Mouse (Mus musculus) heart, adult 2 months (tissue): ENCODE results near the gene Srms.

ENCODE experiments used
- CTCF ChIP-seq: fragments of 200-600 bp; IDR thresholded peaks from 2 replicates; pipeline ENCODE4 v1.8.1; 2022; ENCODE audit warnings: antibody characterized with exemption, mild to moderate bottlenecking, moderate library complexity
- EP300 ChIP-seq: fragments of 200-500 bp; IDR thresholded peaks from 2 replicates; pipeline ENCODE4 v1.6.1; 2011; ENCODE audit warnings: low read depth, low read length, control low read depth; ENCODE audit not compliant: insufficient read depth
- POLR2A ChIP-seq: fragments of 200-500 bp; IDR thresholded peaks from 2 replicates; pipeline ENCODE4 v1.6.1; 2011; ENCODE audit warnings: mild to moderate bottlenecking, low read depth, low read length, control low read depth; ENCODE audit not compliant: insufficient read depth

DNA sequence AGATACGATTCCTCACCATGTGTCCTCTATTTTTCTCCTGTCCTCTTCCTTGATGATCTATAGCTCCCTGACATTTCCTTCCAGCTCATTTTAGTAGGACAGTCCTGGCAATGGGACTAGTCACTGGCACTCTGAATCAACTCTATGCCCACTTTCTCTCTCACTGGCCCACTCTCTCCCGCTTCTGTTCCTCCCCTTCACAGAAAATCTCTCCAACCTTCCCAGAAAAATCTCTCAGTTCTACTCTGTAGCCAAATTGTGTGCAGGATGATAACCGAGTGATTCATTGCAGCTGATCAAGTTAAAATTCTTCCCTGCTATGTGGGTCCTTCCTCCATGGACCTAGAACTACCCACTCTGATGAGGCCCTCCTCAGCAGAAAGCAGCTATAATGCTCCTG, 38.3 kb downstream of the Srms start:
- TF ChIP-seq CTCF, result no peak
- no peak for TF ChIP-seq POLR2A
- TF ChIP-seq EP300, result no peak
